Mouse (Mus musculus): Measurements from ENCODE around the gene Ppp1r9a.

Gene Ppp1r9a

DNA sequence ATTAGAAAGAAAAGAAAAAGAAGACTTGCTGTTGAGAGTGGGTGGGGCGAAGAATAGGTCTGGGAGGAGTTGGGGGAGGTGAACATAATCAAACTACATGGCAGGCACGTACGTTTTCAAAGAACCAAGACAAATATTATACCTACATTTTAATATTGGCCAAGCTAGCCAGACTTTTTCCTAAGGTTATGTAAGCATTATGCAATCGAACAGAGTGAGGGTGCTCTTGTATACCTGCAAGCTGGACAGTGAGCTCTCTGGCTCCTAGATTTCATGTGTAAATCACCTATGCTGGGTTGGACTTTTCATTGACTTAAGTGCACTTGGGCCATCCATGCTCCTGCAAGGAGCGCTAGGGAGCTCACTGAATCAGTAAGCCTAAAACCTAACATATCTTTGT lies 295.9 kb downstream of the Ppp1r9a start:
- no peak for DNase-seq (ENCODE audit: low read depth, low spot score)

GRCm38 (mm10) chr6:5199376-5199905 lies 296.7 kb downstream of the Ppp1r9a start:
- DNase-seq (ENCODE audit: low read depth, low spot score) = no peak

DNA sequence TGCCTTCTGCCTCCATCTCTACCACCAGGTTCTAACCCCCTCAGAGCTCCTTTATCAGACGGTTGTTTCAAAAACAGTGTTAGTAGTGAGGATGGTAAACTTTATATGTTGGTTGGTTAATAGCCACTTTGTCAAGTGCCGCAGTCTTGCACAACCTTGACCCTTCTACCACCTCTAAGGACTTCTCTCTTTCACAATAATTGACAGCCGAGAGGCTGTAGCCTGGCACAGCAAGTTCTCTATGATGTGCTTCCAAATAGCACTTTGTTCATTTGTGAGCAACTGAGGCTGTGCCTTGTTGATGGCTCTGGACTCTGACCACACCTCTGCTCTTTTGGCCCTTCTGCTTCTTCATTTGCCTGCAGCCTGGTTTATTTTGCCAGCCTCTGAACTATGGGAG lies 297.2 kb downstream of the Ppp1r9a start:
- no peak for DNase-seq (ENCODE audit: low read depth, low spot score)

DNA sequence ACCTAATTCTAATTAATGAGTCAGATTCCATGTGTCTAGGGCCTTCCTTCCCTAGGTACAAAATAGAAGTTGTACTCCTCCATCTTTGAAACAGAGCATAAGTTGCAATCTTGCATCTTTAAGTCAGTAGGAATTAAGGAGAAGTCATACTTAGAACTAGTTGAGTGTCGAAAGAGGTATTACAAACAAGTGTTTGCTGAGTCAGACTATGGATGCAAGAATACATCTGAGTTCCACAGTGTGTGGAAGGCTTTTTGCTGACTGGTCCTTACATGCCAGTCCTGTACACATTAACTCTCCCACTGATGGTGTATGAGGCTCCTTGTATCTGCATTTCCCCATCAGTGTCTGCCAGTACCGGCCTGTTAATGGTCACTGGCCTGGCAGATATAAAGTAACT lies 305.1 kb downstream of the Ppp1r9a start:
- no peak for DNase-seq (ENCODE audit: low read depth, low spot score)
